Mouse (Mus musculus) heart, postnatal 10 days (tissue): Measurements from ENCODE around the gene Tacc3. TPM values are rescaled to one million over a fixed set of nuclear protein-coding genes. Genes with fewer than 3 reads are reported as not detected.

Source experiments
- DNase-seq, 2 experiments: peaks; one replicate each; pipeline ENCODE4 v3.0.0; 2021
- intact Hi-C: fragments of 180-260 bp; cut with DNase I; formaldehyde crosslinking; loops from one replicate; pipeline ENCODE4 v1.15.1; 2025
- total RNA-seq, 2 experiments: library from RNA; stranded (reverse); gene quantifications; 2 replicates each; pipeline ENCODE4 v1.2.3; 2021

The Tacc3 gene
- total RNA-seq, 2 experiments from 2014 or later, result 16.8 to 20.7 TPM

DNA sequence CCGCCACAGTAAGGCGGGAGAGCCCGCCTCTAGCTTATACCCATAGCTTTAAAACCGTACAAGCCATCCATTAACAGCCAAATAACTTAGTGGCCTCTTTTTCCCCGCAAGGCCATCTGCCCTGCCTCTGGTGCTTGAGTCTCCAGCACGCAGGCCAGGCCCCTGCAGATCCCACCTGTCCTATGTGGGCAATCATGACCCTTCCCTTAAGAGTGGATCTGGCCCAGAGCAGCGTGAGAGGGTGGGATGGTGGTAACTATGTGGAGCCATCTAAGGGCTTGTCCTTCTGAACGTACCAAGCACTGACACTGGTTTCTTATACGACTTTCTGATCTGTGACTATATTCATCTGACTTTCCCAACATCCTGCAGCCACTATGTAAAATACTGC is 5.2 kb upstream of the Tacc3 start:
- no peak for DNase-seq
- intact Hi-C loops, result loop anchor here (10.0 kb wide), 1 partner anchor 282 kb away; the partner anchor contains the start of gene Nelfa

DNA sequence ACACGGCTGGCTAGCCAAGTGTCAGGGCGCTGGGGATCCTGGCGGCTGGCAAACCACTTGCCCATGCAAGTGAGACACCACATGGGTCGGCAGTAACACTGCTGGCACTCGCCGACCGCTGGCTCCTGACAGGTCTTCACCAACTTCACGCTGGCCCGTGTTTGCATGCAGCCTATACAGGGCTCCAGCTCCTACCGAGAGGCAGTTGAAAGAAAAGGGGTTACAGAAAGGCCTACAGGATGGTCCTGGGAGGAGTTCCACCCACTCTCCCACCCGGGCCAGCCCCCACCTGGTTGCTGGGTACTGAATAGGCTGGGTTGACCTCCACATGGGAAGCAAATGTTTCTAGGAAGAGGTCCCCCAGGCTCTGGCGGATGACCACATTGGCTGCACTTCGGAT is 3.5 kb upstream of the Tacc3 start:
- DNase-seq, result no peak
- intact Hi-C loops, result loop anchor here (10.0 kb wide), 1 partner anchor 280 kb away; the partner anchor contains the start of gene Nelfa

DNA sequence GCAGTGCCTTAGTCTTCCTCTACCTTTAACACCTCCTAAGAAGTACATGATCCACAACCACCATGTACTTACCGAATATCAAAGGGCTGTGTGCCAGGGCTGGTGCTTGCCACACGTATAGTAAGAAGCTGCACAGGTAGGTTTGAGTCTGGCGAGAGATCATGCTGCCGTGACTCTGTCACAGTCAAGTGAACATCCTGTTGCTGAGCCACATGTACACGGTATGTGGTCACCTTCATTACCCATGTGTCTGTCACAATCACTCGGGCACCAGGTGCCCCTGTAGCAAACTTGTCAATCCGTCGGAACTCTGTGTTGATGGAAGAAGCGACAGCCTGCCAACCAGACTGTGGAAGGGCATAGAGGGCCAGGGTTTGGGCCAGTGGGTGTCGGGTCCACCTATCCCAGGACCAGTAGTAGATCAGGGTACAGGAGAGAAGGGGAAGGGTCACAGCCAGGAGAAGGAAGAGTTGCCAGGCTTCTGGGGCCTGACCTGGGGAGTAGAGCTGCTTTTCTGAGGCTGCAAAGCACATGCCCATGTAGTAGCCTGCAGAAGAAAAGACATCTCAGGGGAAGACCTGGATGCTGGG is 2.6 kb upstream of the Tacc3 start:
- no peak for DNase-seq
- intact Hi-C loops, result loop anchor here (10.0 kb wide), 1 partner anchor 279 kb away; the partner anchor contains the start of gene Nelfa

DNA sequence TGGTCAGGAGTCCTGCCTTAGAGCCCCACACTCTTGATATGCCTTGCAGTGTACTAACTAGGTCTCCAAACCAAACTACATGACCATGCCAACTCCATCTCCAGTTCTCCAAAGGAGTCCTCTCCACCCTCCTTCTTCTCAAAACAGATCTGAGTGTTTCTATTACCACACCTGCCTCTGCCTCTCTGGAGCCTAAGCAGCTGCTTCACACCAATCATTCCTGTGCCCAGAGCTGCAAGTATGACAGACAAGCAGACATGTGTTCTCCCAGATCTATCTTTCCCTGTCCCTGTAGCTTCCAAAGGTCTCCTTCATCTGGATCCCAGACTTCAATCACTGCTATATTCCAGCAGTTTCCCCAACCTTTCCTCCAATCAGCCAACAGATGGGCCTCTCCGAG is 1.2 kb upstream of the Tacc3 start:
- intact Hi-C loops, result loop anchor here (10.0 kb wide), 1 partner anchor 278 kb away; the partner anchor contains the start of gene Nelfa
- no peak for DNase-seq

DNA sequence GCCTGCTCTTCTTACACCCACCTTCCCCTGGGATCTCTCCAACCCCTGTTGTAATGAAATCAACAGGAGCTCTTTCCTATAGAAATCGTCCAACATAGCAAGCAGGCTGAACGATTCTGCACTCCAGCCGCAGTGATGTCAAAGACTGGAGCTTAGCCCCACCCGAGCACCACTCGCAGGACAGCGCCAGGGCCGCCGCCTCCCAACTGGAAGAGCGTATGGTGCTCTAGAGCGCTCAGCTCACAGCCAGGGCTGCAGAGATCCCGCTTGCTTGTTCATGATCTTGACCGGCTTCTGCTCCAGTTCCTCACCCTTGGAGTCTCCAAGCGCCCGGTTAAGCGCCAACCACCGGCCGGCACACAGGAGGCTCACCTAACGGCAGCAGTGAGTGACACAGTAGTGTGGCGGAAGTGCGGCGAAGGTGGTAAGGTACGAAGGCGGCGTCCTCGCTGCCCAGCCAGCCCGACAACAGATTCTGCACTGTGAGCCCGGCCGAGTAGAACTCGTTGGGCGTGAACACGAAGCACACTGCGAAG is 609 bp upstream of the Tacc3 start:
- intact Hi-C loops, result loop anchor here (10.0 kb wide), 1 partner anchor 277 kb away; the partner anchor contains the start of gene Nelfa
- DNase-seq, result no peak

DNA sequence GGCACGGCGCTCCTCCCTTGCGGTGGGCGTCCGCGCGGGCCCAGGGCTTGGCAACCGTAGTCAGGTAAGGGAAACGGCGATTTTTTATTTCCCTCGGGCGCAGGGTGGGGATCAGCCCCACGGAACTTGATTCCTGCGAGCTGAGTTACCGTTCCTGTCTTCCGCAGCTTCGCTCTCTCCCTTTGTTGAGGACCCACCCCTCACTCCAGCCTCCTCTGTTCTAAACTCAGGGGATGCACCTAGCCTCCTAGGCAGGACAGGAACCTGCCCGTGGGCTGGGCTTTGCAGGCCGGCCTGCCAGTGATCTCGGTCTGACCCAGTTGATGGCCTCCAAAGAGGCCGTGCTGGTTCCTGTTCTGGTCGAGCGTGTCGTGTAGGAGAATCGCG is 729 bp downstream of the Tacc3 start:
- DNase-seq, result no peak
- intact Hi-C loops, result loop anchor here (10.0 kb wide), 1 partner anchor 276 kb away; the partner anchor contains the start of gene Nelfa

DNA sequence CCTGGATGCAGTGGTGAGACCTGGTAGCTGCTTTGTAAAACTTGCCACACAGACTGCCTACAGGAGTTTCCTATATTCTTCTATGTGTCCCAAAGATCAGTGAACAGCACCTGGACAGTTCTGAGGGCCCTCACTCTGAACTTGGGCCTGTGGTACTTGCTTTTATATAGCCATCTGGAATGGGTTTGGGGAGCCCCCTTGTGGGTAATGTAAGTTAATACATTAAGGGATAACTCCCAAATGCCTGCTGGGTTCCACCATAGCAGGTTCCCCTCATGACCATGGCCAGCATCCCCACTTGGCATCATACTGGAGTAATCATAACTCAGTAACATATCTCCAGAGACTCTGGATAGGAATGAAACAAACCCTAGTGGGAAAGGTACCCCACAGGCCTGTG is 10.3 kb downstream of the Tacc3 start:
- intact Hi-C loops, result loop anchor here (1.0 kb wide), 1 partner anchor 28 kb away; no protein-coding TSS in a partner anchor

DNA sequence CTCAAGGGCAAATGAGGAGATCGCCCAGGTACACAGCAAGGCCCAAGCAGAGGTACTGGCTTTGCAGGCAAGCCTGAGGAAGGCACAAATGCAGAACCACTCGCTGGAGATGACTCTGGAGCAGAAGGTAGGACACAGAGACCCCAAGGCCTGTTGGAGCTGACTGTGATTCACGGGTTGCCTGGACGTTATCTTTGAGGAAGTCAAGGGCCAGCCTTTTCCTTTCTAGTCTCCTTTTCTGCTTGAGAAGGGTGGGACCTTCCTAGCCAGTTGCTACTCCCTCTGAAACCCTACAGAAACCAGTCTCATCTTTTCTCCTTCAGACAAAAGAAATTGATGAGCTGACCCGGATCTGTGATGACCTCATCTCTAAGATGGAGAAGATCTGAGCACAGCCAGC is 13.7 kb downstream of the Tacc3 start:
- no peak for DNase-seq
- intact Hi-C loops, result no loop called here

More for the DNA sequence above, 10.3 kb downstream of the Tacc3 start:
- peak; percentile 25 to 54 for DNase-seq

DNA sequence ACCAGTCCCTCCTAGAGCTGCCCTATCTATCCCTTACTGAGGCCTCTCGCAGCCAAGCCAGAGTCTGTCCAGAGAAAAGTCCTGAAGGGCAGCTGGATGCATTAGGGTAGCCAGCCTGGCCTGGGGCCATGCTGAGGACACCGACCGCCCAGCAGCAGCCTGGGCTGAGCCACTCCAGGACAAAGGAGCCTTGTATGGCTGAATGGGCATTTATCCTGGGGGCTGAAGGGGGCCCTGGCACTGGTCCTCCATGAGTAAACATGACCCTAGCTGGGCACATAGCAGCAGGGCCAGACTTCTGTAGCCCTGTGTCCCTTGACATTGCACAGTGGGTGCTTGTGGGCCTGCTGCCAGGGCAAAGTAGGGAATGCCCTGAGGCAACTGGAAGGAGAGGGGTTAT is 16.5 kb downstream of the Tacc3 start:
- intact Hi-C loops, result no loop called here
- DNase-seq, result peak; percentile 31 to 44

DNA sequence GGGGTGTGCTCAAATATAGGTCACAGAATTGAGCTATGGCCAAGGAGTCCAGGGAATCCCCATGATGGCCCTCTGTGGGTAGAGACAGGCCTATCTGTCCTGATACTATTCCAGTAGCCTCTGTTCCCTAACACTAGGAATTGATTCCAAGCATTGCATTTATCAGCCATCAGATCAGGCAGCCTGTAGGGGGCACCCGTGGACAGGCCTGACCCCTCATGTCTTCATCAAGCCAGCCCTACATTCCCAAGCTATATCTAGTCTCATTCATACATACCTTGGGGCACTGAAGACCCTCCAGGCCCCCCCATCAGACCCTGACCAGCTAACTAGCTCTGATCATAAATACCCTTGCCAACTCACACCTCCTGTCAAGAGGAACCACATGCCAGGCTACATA is 18.0 kb downstream of the Tacc3 start:
- DNase-seq, result peak; percentile 48 to 55
- intact Hi-C loops, result no loop called here

DNA sequence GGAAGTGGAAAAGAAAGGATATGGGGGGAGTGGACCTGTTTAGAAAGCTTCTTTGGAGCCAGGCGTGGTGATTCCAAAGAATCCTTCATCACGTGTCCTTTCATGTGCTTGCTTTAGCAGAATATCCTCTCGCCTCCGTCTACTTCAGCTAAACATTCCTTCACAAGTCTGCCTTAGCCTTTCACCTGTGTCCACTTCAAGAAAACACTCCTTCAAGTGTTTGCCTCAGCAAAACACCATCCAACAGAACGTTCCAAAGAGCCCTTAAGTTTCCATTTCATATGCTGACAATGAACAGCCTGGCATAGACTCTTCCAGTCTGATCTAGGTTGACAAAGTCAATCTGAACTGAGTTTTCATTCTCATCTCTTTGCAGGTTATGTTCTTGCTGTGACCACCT is 20.3 kb downstream of the Tacc3 start:
- DNase-seq, result no peak
- intact Hi-C loops, result no loop called here

DNA sequence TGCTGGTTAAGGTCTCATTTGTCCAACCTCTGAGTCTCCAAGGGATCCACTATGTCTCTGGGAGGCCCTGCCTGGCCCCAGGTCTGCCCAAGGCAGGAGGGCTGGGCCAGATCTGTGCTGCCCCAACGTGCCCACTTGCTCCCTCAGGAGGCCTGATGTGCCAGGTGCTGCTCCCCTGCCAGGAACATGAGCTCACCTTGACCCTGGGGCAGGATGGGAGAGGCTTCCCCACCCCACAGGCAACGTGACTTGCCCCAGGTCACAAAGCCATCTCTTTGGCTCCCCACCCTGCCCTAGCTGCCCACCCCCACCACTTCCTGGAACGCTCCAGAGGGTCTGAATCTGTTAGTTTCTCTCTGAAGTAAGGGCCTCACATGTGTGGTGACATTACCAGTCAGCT is 23.1 kb downstream of the Tacc3 start:
- intact Hi-C loops, result no loop called here
- no peak for DNase-seq

DNA sequence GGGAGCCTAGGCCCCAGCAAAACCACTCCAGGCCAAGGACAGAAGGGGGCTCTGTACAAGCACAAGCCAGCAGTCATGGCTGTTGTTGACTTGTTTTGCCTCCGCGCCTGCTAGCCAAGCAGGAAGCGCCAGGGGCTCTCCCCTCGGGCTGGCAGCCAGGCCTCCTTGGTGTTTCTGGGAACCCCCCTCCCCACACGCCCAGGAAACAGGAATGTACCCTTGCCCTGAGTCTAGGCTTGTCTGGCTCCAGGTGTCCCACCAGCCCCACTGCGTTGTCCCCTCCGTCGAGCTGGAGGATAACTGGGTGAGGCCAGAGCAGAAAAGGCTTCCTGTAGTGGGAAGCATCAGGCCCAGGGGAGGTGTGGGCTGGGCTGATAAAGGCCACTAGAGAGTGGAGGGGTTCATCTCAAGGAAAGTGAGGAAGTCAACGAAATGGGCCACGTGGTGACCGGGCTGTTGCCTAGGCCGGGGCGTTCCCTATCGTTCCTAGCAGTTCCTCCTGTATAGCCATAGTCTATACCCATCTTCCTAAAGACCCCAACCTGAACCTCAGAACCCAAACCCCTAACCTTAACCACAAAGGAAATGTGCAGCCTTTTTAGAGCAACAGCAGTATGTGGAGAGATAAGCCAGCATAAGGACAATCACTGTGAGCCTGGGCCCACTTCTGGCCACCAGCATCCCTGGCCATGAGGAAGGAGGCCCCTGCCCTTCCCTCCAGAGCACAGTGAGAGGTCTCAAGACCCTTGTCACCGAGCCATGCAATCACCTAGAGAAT is 23.9 kb downstream of the Tacc3 start:
- no peak for DNase-seq
- intact Hi-C loops, result no loop called here

DNA sequence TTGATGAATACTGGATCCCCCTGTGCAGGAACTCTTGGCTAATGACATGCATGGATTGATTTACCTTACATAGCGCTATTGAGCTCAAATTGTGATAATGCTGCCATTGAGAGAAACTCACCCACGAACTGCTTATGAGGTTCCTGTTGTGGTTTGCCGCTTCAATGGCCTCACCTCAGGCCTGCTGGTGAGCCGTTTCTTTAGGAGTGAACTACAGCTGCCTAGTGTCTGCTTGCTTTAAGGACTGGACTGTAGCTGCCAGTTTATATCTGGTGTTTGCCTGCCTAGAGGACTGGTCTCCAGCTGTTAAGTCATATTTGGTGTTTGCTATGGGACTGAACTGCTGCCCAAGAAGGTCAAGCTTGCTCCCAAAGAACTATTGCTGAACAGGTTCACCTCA is 25.0 kb downstream of the Tacc3 start:
- DNase-seq, result no peak
- intact Hi-C loops, result no loop called here

DNA sequence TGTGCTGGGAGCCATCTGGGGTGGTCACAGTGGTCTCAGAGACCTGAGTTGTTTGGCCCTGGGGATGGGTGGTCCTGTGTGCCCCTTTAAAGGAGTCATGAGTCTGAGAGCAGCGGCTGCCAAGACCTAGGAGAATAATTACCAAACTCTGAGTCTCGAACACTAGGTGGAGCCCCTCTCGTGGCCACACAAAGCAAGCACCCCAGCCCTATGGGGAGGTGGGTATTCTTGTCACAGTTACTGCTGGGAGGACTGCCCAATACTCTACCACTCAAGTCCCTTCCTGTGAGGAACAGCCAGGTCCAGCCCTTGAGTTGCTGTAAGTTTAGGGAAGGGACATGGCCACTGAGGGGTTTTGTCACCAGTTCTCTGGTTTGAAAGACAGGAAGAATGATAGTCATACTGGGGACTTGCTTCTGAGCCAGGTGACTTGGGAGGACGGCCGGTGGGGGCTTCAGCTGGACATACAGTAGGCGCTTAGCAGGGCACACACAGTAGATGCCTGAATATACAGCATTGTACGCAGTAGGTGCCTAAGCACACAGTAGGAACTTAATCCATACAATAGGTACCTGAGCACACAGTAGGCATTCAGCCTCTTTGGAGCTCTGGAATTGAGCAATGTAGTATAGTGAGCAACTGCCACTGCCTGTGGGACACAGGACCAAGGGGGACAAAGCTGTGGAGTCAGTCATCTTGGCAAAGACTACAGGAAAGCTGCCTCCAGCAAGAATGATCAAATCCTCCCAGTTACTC is 26.1 kb downstream of the Tacc3 start:
- intact Hi-C loops, result loop anchor here (1.0 kb wide), 1 partner anchor 54 kb away; no protein-coding TSS in a partner anchor
- peak; percentile 66 to 78 for DNase-seq

DNA sequence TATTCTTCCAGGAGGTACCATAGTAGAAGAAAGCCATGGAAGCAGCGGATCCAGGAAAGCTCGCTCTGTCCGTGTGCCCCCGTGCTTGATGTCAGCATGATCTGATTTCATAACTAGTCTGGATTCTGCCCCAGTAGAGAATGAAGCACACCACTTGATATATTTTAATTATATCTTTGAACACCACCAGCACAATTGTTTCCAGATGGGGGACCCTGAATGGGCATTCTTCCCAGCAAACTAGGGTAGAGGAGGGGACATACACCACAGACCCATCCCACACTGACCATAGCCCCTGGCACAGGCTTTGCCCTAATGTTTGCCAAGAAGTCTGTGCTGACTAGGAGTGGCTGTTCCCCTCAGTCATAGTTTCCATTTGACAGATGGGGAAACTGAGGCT is 27.0 kb downstream of the Tacc3 start:
- intact Hi-C loops, result loop anchor here (1.0 to 5.0 kb wide), 2 partner anchors 37 to 53 kb away; partner anchors contain the start of gene Fgfr3
- no peak for DNase-seq

DNA sequence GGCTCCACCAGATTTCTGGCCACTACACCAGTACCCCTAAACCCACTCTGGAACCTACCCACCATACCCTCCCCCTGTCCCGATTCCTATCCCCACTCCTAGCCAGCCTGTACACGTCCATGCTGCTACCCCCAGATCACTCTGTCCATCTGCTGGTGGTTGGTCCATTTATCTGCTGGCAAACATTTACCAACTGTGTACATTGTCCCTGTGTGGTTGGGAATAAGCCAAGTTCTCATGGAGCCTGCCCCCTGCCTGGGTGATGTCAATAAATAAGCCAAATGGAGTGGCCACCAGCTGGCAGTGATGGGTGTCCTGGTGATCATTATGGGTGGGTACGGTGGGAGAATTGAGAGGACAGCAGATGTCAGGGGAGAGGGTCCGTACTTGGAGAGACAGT is 29.2 kb downstream of the Tacc3 start:
- intact Hi-C loops, result loop anchor here (5.0 kb wide), 1 partner anchor 35 kb away; the partner anchor contains the start of gene Fgfr3
- DNase-seq, result no peak

DNA sequence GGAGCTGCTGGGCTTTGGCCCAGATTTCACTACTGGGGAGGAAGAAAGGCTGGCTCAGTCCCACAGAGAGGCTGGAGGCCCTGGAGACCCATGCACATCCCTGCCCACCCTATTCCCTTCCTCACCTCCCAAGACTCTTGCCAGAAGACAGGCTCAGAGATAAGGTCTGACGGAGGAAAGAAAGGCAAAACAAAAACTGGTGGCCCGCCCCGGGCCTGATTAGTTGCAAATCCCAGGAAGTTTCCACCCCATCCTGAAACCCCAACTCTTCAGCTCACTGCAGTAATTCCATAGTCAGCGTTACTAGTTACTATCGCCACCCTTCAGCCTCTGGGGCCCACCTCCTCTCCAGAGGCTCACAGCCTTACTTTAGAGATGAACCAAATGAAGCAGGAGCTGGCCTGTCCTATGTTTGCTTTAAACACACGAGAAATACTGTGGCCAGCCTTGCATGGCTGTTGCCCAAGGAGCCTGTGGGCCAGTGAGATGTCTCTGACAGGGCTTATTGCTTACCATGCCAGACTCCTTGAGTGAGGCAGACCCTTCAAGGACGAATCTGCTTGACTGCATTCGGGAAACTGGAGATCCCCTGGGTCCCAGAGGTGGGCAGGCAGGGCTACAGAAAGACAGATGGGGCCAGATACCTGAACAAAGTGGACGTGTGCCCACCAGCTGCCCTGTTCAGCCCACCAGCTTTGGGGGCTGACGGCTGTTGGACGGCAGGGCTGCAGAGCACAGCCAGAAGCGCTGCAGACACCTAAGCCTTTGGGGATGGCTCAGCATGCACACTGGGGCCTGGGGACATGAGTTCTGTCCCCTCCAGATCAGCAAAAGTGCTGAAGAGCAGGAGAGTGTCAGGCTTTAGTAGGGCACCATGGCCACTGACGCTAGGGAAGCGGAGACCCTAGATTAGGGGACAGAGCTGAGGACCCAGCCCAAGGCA is 30.6 kb downstream of the Tacc3 start:
- intact Hi-C loops, result loop anchor here (5.0 kb wide), 1 partner anchor 34 kb away; the partner anchor contains the start of gene Fgfr3
- DNase-seq, result no peak

DNA sequence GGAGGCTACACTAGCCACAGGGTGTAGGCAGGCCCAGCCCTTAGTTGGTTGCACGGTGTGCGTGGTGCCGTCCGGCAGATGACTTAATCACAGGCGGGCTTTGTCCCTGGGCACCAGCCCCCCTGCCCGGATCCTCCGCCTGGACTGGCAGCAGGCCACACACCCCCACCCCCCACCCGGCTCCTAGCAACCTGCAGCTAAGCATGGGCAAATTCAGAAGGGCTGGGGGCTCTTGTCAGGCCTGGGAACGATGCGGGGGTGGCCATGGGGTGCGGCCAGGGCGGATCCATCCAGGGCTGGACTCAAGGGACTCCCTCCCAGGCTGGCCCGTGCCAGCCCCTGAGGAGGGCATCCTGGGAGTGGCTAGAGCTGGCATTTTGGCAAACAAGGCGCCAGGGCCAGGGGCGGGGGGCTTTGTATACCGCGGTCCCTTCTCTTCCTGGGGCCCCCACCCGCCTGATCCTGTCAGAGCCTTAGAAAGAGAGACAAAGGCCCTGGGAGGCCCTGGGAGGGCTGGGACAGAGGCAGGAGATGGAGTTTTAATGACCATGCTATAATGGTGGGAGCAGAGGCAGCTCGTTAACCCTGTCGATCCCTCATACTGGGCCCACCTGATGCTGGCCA is 31.4 kb downstream of the Tacc3 start:
- intact Hi-C loops, result loop anchor here (5.0 kb wide), 1 partner anchor 33 kb away; the partner anchor contains the start of gene Fgfr3
- DNase-seq, result peak in 1 of 2 experiments; percentile 34
